Mouse (Mus musculus): ENCODE measurements at regions not wholly inside any gene's neighbourhood (a gene's known extent, or its start where the extent isn't known, plus 50 kb on each side); places are given as distances from the start of the nearest gene placed in this dataset.

DNA sequence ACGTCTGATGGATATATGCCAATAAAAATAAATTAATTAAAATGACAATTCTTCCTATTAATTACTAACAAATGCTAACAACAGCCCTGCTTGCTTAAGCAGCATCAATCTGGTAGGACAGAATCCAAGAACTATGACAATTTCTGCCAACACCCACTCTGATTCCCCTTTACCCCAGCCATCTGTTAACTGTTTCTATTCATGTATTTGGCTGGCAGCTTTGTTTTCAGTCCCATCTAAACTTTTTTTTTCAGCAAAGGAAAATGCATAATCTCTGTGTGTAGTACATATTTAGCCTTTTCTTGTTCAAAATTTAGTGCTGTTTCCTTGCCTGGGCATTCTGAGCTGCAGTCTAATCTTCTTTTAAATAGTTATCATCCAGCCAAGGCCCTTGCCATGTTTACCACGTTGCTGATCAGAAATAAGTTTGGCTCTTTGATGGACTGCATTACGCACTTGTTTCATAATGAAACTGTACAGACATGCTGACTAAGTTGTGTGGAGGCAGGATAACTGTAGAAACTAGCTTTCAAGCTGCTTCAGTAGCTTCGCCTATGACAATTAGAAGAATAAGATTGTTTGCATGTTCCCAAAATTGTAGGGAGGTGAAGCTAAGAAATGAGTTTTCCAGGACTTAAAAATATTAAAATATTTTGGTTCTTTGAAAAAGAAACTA is 67.6 kb downstream of the 4930550L24Rik start:
- DNase-seq (ENCODE audit: low spot score in 2 of 2) = peak in 1 of 2 experiments; percentile 18

Data from left cerebral cortex, adult 9 months (tissue).